ENCODE assay signal across 26 mouse cellular contexts in the genomic region with DNA sequence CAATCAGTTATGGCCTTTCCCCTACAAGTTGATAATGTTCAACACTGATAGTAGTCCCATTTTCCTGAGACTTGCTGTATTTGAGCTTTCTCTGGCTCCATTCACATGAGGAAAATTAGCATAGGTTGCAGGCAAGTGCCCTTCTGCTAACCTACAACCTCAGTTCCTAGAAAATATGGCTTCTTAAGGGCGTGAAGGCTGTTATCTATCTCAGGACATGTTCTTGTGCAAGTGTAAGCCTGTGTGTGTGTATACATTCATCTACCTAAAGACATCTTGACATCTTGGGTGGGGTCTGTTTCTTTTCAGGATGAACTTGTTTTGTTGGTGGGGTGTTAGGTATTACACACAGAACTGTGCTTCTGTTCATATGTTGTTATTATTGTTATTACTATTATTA. TPM values are rescaled to one million over a fixed set of nuclear protein-coding genes. Genes with fewer than 3 reads are reported as not detected.
DNase-seq lines count a peak whose midpoint lies in the region; ATAC-seq and TF ChIP-seq lines count a peak whose summit lies in the region.
"Had no signal": no experiment of that assay in that cellular context is flagged by ENCODE, and none has a peak within 500 bp of the region (broad histone marks: within the 10 kb centered on the region; RNA-seq: fewer than 3 reads in every experiment).

No protein-coding gene starts in this region.

- ATAC-seq in hindbrain, embryonic 13.5 days (ENCODE audit: low FRiP score) = no peak
- no peak for ATAC-seq in midbrain, postnatal 0 days (ENCODE audit: low FRiP score)
- no peak for ATAC-seq in midbrain, embryonic 13.5 days
- no peak for ATAC-seq in hindbrain, postnatal 0 days
- no peak for ATAC-seq in neural tube, embryonic 15.5 days (ENCODE audit: low FRiP score)
- ATAC-seq: intestine, embryonic 16.5 days had no signal

- peak overlapping the region; percentile 51; the same call in 1 of the 2 replicates for H3K4me2 ChIP-seq in hindbrain, embryonic 13.5 days
- H3K4me2 ChIP-seq in midbrain, postnatal 0 days (ENCODE audit: low read depth, low read length, poor library complexity, severe bottlenecking) = peak overlapping the region; percentile 20; the same call in 1 of the 2 replicates
- no peak overlapping the region for H3K4me2 ChIP-seq in midbrain, embryonic 13.5 days (replicated peaks)
- H3K4me2 ChIP-seq in hindbrain, postnatal 0 days (ENCODE audit: low read depth, low read length) = peak overlapping the region; percentile 58
- peak overlapping the region; percentile 55 for H3K4me2 ChIP-seq in neural tube, embryonic 15.5 days
- H3K4me2 ChIP-seq: embryonic facial prominence, embryonic 12.5 days; heart, embryonic 15.5 days; kidney, embryonic 15.5 days; limb, embryonic 12.5 days; lung, embryonic 15.5 days; midbrain, embryonic 12.5 days had no signal

- H3K27ac ChIP-seq in hindbrain, embryonic 13.5 days = no peak overlapping the region
- no peak overlapping the region for H3K27ac ChIP-seq in hindbrain, embryonic 10.5 days
- H3K27ac ChIP-seq in midbrain, postnatal 0 days (ENCODE audit: low read depth, low read length) = no peak overlapping the region
- no peak overlapping the region for H3K27ac ChIP-seq in midbrain, embryonic 13.5 days
- no peak overlapping the region for H3K27ac ChIP-seq in hindbrain, postnatal 0 days
- 0 out of 2 replicates have a peak overlapping the region, but pooled peaks have one; percentile 18 for H3K27ac ChIP-seq in neural tube, embryonic 15.5 days (replicated peaks)
- H3K27ac ChIP-seq: heart, adult 2 months; heart, embryonic 15.5 days; kidney, embryonic 15.5 days; limb, embryonic 12.5 days; lung, embryonic 15.5 days; midbrain, embryonic 12.5 days; stomach, postnatal 0 days had no signal

- H3K27me3 ChIP-seq in hindbrain, embryonic 13.5 days = no peaks in the 10 kb centered on the region
- peaks cover 10% of the 10 kb centered on the region; the same call in 1 of the 2 replicates for H3K27me3 ChIP-seq in hindbrain, embryonic 10.5 days (ENCODE audit: insufficient read depth, poor library complexity, severe bottlenecking)
- no peaks in the 10 kb centered on the region for H3K27me3 ChIP-seq in midbrain, postnatal 0 days (ENCODE audit: insufficient read depth, low read length)
- H3K27me3 ChIP-seq in midbrain, embryonic 13.5 days = no peaks in the 10 kb centered on the region
- no peaks in the 10 kb centered on the region for H3K27me3 ChIP-seq in hindbrain, postnatal 0 days (ENCODE audit: insufficient read depth, low read length)
- no peaks in the 10 kb centered on the region for H3K27me3 ChIP-seq in neural tube, embryonic 15.5 days (replicated peaks)
- H3K27me3 ChIP-seq: embryonic facial prominence, embryonic 12.5 days; kidney, embryonic 15.5 days; lung, embryonic 15.5 days; midbrain, embryonic 12.5 days had no signal

- peaks cover 91% of the 10 kb centered on the region for H3K4me1 ChIP-seq in hindbrain, embryonic 13.5 days (replicated peaks)
- H3K4me1 ChIP-seq in hindbrain, embryonic 10.5 days (replicated peaks) = peaks cover 36% of the 10 kb centered on the region
- peaks cover under 1% of the 10 kb centered on the region; the same call in 1 of the 2 replicates for H3K4me1 ChIP-seq in midbrain, postnatal 0 days (ENCODE audit: insufficient read depth, low read length)
- H3K4me1 ChIP-seq in midbrain, embryonic 13.5 days (replicated peaks) = peaks cover 54% of the 10 kb centered on the region
- peaks cover 41% of the 10 kb centered on the region for H3K4me1 ChIP-seq in hindbrain, postnatal 0 days (ENCODE audit: insufficient read depth, low read length)
- peaks cover 94% of the 10 kb centered on the region for H3K4me1 ChIP-seq in neural tube, embryonic 15.5 days

- no peak for TF ChIP-seq CTCF in midbrain, postnatal 0 days (IDR thresholded peaks at IDR 0.05)
- TF ChIP-seq CTCF in hindbrain, postnatal 0 days (IDR thresholded peaks at IDR 0.05; ENCODE audit: low read depth) = no peak

- WGBS in hindbrain, embryonic 13.5 days = 95% methylated on average over 1 of the region's 1 CpGs
- 92% methylated on average over 1 of the region's 1 CpGs for WGBS in hindbrain, embryonic 10.5 days
- 94% methylated on average over 1 of the region's 1 CpGs for WGBS in midbrain, postnatal 0 days
- WGBS in midbrain, embryonic 13.5 days = 98% methylated on average over 1 of the region's 1 CpGs
- 84% methylated on average over 1 of the region's 1 CpGs for WGBS in hindbrain, postnatal 0 days
- WGBS in neural tube, embryonic 15.5 days = 73% methylated on average over 1 of the region's 1 CpGs

- no peaks in the 10 kb centered on the region for H3K9me3 ChIP-seq in hindbrain, embryonic 13.5 days
- H3K9me3 ChIP-seq in hindbrain, embryonic 10.5 days = no peaks in the 10 kb centered on the region
- H3K9me3 ChIP-seq in midbrain, postnatal 0 days (ENCODE audit: low read length) = no peaks in the 10 kb centered on the region
- H3K9me3 ChIP-seq in midbrain, embryonic 13.5 days = no peaks in the 10 kb centered on the region
- H3K9me3 ChIP-seq in hindbrain, postnatal 0 days (ENCODE audit: low read length) = no peaks in the 10 kb centered on the region
- H3K9me3 ChIP-seq in neural tube, embryonic 15.5 days (replicated peaks) = no peaks in the 10 kb centered on the region
- H3K9me3 ChIP-seq: embryonic facial prominence, embryonic 12.5 days; heart, embryonic 15.5 days; kidney, embryonic 15.5 days; limb, embryonic 12.5 days; lung, embryonic 15.5 days; midbrain, embryonic 12.5 days had no signal

- peaks cover 21% of the 10 kb centered on the region for H3K36me3 ChIP-seq in hindbrain, embryonic 13.5 days
- peaks cover 11% of the 10 kb centered on the region for H3K36me3 ChIP-seq in hindbrain, embryonic 10.5 days
- peaks cover 16% of the 10 kb centered on the region for H3K36me3 ChIP-seq in midbrain, postnatal 0 days (ENCODE audit: insufficient read depth, low read length)
- H3K36me3 ChIP-seq in midbrain, embryonic 13.5 days = peaks cover 22% of the 10 kb centered on the region
- H3K36me3 ChIP-seq in hindbrain, postnatal 0 days (ENCODE audit: insufficient read depth, low read length) = no peaks in the 10 kb centered on the region
- peaks cover 16% of the 10 kb centered on the region for H3K36me3 ChIP-seq in neural tube, embryonic 15.5 days
- H3K36me3 ChIP-seq: heart, embryonic 15.5 days; kidney, embryonic 15.5 days; limb, embryonic 12.5 days; lung, embryonic 15.5 days had no signal

- DNase-seq in hindbrain, embryonic 10.5 days (ENCODE audit: low spot score) = no peak
- no peak for DNase-seq in midbrain, postnatal 0 days (ENCODE audit: low spot score)
- no peak for DNase-seq in hindbrain, postnatal 0 days (ENCODE audit: low spot score)
- no peak for DNase-seq in adrenal gland, postnatal 36 days
- DNase-seq in kidney, adult 8-10 months = no peak
- DNase-seq: adrenal gland, postnatal 25 days; cerebellum, adult 9-11 months; gastrocnemius, postnatal 14 days; heart, adult 2 months; heart, postnatal 4 days; kidney, postnatal 4 days; right cerebral cortex, postnatal 4 days; thymus, postnatal 14 days had no signal

- H3K9ac ChIP-seq in hindbrain, embryonic 13.5 days = no peak overlapping the region
- H3K9ac ChIP-seq in midbrain, postnatal 0 days (replicated peaks; ENCODE audit: low read length, poor library complexity, severe bottlenecking) = no peak overlapping the region
- no peak overlapping the region for H3K9ac ChIP-seq in midbrain, embryonic 13.5 days (replicated peaks)
- no peak overlapping the region for H3K9ac ChIP-seq in hindbrain, postnatal 0 days (replicated peaks; ENCODE audit: low read length)
- no peak overlapping the region for H3K9ac ChIP-seq in neural tube, embryonic 15.5 days (replicated peaks)
- H3K9ac ChIP-seq: embryonic facial prominence, embryonic 12.5 days; heart, embryonic 15.5 days; kidney, embryonic 15.5 days; limb, embryonic 12.5 days; lung, embryonic 15.5 days; midbrain, embryonic 12.5 days had no signal

- no peak overlapping the region for H3K4me3 ChIP-seq in hindbrain, embryonic 13.5 days
- H3K4me3 ChIP-seq in hindbrain, embryonic 10.5 days = no peak overlapping the region
- H3K4me3 ChIP-seq in midbrain, postnatal 0 days (ENCODE audit: low read depth, low read length) = no peak overlapping the region
- H3K4me3 ChIP-seq in midbrain, embryonic 13.5 days (replicated peaks) = no peak overlapping the region
- H3K4me3 ChIP-seq in hindbrain, postnatal 0 days (ENCODE audit: low read length) = no peak overlapping the region
- no peak overlapping the region for H3K4me3 ChIP-seq in neural tube, embryonic 15.5 days (replicated peaks)
- H3K4me3 ChIP-seq: embryonic facial prominence, embryonic 12.5 days; erythroblast, embryonic 14.5 days; heart, adult 2 months; heart, embryonic 15.5 days; kidney, embryonic 15.5 days; limb, embryonic 12.5 days; lung, embryonic 15.5 days; midbrain, embryonic 12.5 days had no signal

RNA-seq across cellular contexts. Expression of a gene that starts 33.1 kb away (rescaled TPM):
- polyA plus RNA-seq in hindbrain, embryonic 13.5 days (2015; fragmentation: Nextera tagmentation; extraction: Ambion mirVana) = 29.4 and 31.9 TPM in 2 replicates
- polyA plus RNA-seq in hindbrain, embryonic 10.5 days (2016; fragmentation: Nextera tagmentation; extraction: Ambion mirVana) = 8.8 and 17.7 TPM in 2 replicates
- 16.4 and 18.6 TPM in 2 replicates for total RNA-seq in midbrain, postnatal 0 days (2014; rRNA removed)
- polyA plus RNA-seq in midbrain, postnatal 0 days (2015; fragmentation: Nextera tagmentation; extraction: Ambion mirVana) = 11.2 and 14.2 TPM in 2 replicates
- polyA plus RNA-seq in midbrain, embryonic 13.5 days (2015; fragmentation: Nextera tagmentation; extraction: Ambion mirVana) = 35.5 and 39.9 TPM in 2 replicates
- 10.7 and 10.9 TPM in 2 replicates for total RNA-seq in hindbrain, postnatal 0 days (2014; rRNA removed)
- polyA plus RNA-seq in hindbrain, postnatal 0 days (2015; fragmentation: Nextera tagmentation; extraction: Ambion mirVana) = 8.1 and 8.4 TPM in 2 replicates
- 20.3 and 24.5 TPM in 2 replicates for polyA plus RNA-seq in neural tube, embryonic 15.5 days (2015; fragmentation: Nextera tagmentation; extraction: Ambion mirVana)
- 1 to 10 TPM; 4.9 to 8.8 TPM for total RNA-seq in adrenal gland, postnatal 36 days (2021)

RNA-seq across cellular contexts. Expression of a gene that starts 35.6 kb away (rescaled TPM):
- polyA plus RNA-seq in hindbrain, embryonic 13.5 days (2015; fragmentation: Nextera tagmentation; extraction: Ambion mirVana) = 29.8 and 30.7 TPM in 2 replicates
- polyA plus RNA-seq in hindbrain, embryonic 10.5 days (2016; fragmentation: Nextera tagmentation; extraction: Ambion mirVana) = 24.4 and 26.1 TPM in 2 replicates
- total RNA-seq in midbrain, postnatal 0 days (2014; rRNA removed) = 38.0 and 42.1 TPM in 2 replicates
- polyA plus RNA-seq in midbrain, postnatal 0 days (2015; fragmentation: Nextera tagmentation; extraction: Ambion mirVana) = 32.5 and 35.2 TPM in 2 replicates
- 32.1 and 35.0 TPM in 2 replicates for polyA plus RNA-seq in midbrain, embryonic 13.5 days (2015; fragmentation: Nextera tagmentation; extraction: Ambion mirVana)
- 37.7 and 44.1 TPM in 2 replicates for total RNA-seq in hindbrain, postnatal 0 days (2014; rRNA removed)
- polyA plus RNA-seq in hindbrain, postnatal 0 days (2015; fragmentation: Nextera tagmentation; extraction: Ambion mirVana) = 31.8 and 32.8 TPM in 2 replicates
- polyA plus RNA-seq in neural tube, embryonic 15.5 days (2015; fragmentation: Nextera tagmentation; extraction: Ambion mirVana) = 27.9 and 31.6 TPM in 2 replicates
- 10 to 100 TPM; 12.9 to 18.6 TPM for total RNA-seq in adrenal gland, postnatal 36 days (2021)

RNA-seq across cellular contexts. Expression of a gene that starts 43.8 kb away (rescaled TPM):
- 53.4 and 53.7 TPM in 2 replicates for polyA plus RNA-seq in hindbrain, embryonic 13.5 days (2015; fragmentation: Nextera tagmentation; extraction: Ambion mirVana)
- 73.5 and 85.9 TPM in 2 replicates for polyA plus RNA-seq in hindbrain, embryonic 10.5 days (2016; fragmentation: Nextera tagmentation; extraction: Ambion mirVana)
- total RNA-seq in midbrain, postnatal 0 days (2014; rRNA removed) = 20.9 and 29.6 TPM in 2 replicates
- 44.3 and 48.1 TPM in 2 replicates for polyA plus RNA-seq in midbrain, postnatal 0 days (2015; fragmentation: Nextera tagmentation; extraction: Ambion mirVana)
- 60.4 and 62.7 TPM in 2 replicates for polyA plus RNA-seq in midbrain, embryonic 13.5 days (2015; fragmentation: Nextera tagmentation; extraction: Ambion mirVana)
- 16.6 and 25.4 TPM in 2 replicates for total RNA-seq in hindbrain, postnatal 0 days (2014; rRNA removed)
- polyA plus RNA-seq in hindbrain, postnatal 0 days (2015; fragmentation: Nextera tagmentation; extraction: Ambion mirVana) = 53.2 and 55.2 TPM in 2 replicates
- 47.6 and 60.4 TPM in 2 replicates for polyA plus RNA-seq in neural tube, embryonic 15.5 days (2015; fragmentation: Nextera tagmentation; extraction: Ambion mirVana)
- 10 to 100 TPM; 34.6 to 44.8 TPM for total RNA-seq in adrenal gland, postnatal 36 days (2021)

RNA-seq across cellular contexts. Expression of a gene that starts 47.4 kb away (rescaled TPM):
- polyA plus RNA-seq in hindbrain, embryonic 13.5 days (2015; fragmentation: Nextera tagmentation; extraction: Ambion mirVana) = 6.5 and 6.6 TPM in 2 replicates
- polyA plus RNA-seq in hindbrain, embryonic 10.5 days (2016; fragmentation: Nextera tagmentation; extraction: Ambion mirVana) = 14.5 and 16.3 TPM in 2 replicates
- 8.2 and 11.6 TPM in 2 replicates for total RNA-seq in midbrain, postnatal 0 days (2014; rRNA removed)
- polyA plus RNA-seq in midbrain, postnatal 0 days (2015; fragmentation: Nextera tagmentation; extraction: Ambion mirVana) = 6.6 and 8.9 TPM in 2 replicates
- polyA plus RNA-seq in midbrain, embryonic 13.5 days (2015; fragmentation: Nextera tagmentation; extraction: Ambion mirVana) = 7.9 and 8.2 TPM in 2 replicates
- total RNA-seq in hindbrain, postnatal 0 days (2014; rRNA removed) = 5.7 and 6.5 TPM in 2 replicates
- polyA plus RNA-seq in hindbrain, postnatal 0 days (2015; fragmentation: Nextera tagmentation; extraction: Ambion mirVana) = 5.9 and 6.1 TPM in 2 replicates
- polyA plus RNA-seq in neural tube, embryonic 15.5 days (2015; fragmentation: Nextera tagmentation; extraction: Ambion mirVana) = 6.2 and 12.4 TPM in 2 replicates
- total RNA-seq in adrenal gland, postnatal 36 days (2021) = 10 to 100 TPM; 23.5 to 27.2 TPM

RNA-seq across cellular contexts. Expression of a gene that starts 57.7 kb away (rescaled TPM):
- 22.2 and 22.6 TPM in 2 replicates for polyA plus RNA-seq in hindbrain, embryonic 13.5 days (2015; fragmentation: Nextera tagmentation; extraction: Ambion mirVana)
- 0.75 and 1.7 TPM in 2 replicates for polyA plus RNA-seq in hindbrain, embryonic 10.5 days (2016; fragmentation: Nextera tagmentation; extraction: Ambion mirVana)
- total RNA-seq in midbrain, postnatal 0 days (2014; rRNA removed) = 158 and 182 TPM in 2 replicates
- polyA plus RNA-seq in midbrain, postnatal 0 days (2015; fragmentation: Nextera tagmentation; extraction: Ambion mirVana) = 41.7 and 45.1 TPM in 2 replicates
- polyA plus RNA-seq in midbrain, embryonic 13.5 days (2015; fragmentation: Nextera tagmentation; extraction: Ambion mirVana) = 18.2 and 19.9 TPM in 2 replicates
- 124 and 126 TPM in 2 replicates for total RNA-seq in hindbrain, postnatal 0 days (2014; rRNA removed)
- polyA plus RNA-seq in hindbrain, postnatal 0 days (2015; fragmentation: Nextera tagmentation; extraction: Ambion mirVana) = 28.3 and 29.4 TPM in 2 replicates
- polyA plus RNA-seq in neural tube, embryonic 15.5 days (2015; fragmentation: Nextera tagmentation; extraction: Ambion mirVana) = 30.6 and 37.0 TPM in 2 replicates
- 1 to 10 TPM; 2.2 to 2.3 TPM for total RNA-seq in adrenal gland, postnatal 36 days (2021)
- total RNA-seq: CH12.LX had no signal
- polyA plus RNA-seq: erythroblast, embryonic 14.5 days had no signal
